Mouse (Mus musculus): ENCODE measurements around the gene Baat.

Gene Baat

GRCm38 (mm10) chr4:49506386-49506785, at the start of gene Baat:
Baat (minus strand) TSS chr4:49506557.
- Histone ChIP-seq H3K9me3 (ENCODE audit: low read length) (no peaks in the 10 kb centered on the region), H3K36me3 (ENCODE audit: insufficient read depth, low read length) (peaks cover 2% of the 10 kb centered on the region), H3K27me3 (ENCODE audit: insufficient read depth, low read length) (no peaks in the 10 kb centered on the region), H3K4me3 (replicated peaks; ENCODE audit: low read length) (no peak within 1 kb of the TSS), H3K4me1 (replicated peaks; ENCODE audit: low read depth, low read length) (no peaks in the 10 kb centered on the region)
- TF ChIP-seq POU5F1 (IDR thresholded peaks at IDR 0.05; ENCODE audit: borderline replicate concordance, low read length) = no peak
- TF ChIP-seq CTCF (conservative IDR thresholded peaks at IDR 0.05; ENCODE audit: low read length) = no peak
- no peak for TF ChIP-seq NANOG (IDR thresholded peaks at IDR 0.05; ENCODE audit: borderline replicate concordance, low read length)

DNA sequence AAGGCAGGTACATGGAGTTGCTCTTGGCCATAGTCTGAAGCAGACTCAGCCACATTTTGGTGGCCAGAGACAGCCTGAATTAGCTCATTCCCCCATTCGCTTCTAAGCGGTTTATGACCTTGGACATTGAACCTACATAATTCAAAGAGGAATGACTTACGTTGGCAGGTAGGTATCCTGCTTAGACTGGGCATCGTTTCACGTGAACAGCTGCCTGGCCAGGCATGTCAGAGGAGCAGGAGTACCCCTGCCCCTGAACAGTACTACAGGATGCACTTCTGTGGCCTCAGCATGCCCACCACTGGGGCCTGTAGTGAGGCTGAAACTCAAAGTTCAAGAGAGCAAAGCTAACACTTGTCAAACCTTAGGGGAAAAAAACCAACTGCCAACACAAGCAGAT, 47.0 kb upstream of the Baat start:
- no peaks in the 10 kb centered on the region for H3K9me3 ChIP-seq (ENCODE audit: low read length)

DNA sequence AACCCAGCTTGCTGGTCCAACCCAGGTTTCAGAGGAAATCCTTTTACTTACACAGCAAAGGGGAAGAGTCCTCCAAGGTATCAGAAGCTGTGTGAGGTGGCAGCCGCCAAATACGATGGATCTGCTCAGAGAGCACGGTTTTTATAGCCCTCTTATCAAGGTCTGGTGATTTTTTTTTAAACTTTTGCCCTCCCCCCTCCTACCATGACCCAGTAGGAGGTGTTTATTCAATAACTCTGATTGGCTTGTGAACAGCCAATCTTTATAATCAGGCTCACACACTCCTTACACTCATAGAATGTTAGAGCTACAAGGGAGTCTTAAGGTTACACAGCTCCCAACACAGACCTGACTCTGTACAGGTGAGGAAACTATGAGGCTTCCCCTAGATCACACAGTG, 43.0 kb upstream of the Baat start, which contains the start of gene Aldob:
TSS of gene Aldob (minus strand) at position 164 of the 400 bp plus-strand sequence.
- Histone ChIP-seq H3K4me1 (replicated peaks; ENCODE audit: low read depth, low read length) (no peaks in the 10 kb centered on the region), H3K4me3 (replicated peaks; ENCODE audit: low read length) (no peak within 1 kb of the TSS), H3K9me3 (ENCODE audit: low read length) (no peaks in the 10 kb centered on the region), H3K36me3 (ENCODE audit: insufficient read depth, low read length) (no peaks in the 10 kb centered on the region), H3K27me3 (ENCODE audit: insufficient read depth, low read length) (no peaks in the 10 kb centered on the region)
- TF ChIP-seq POU5F1 (IDR thresholded peaks at IDR 0.05; ENCODE audit: borderline replicate concordance, low read length) (no peak), NANOG (IDR thresholded peaks at IDR 0.05; ENCODE audit: borderline replicate concordance, low read length) (no peak), CTCF (conservative IDR thresholded peaks at IDR 0.05; ENCODE audit: low read length) (no peak)

More for the DNA sequence above, 47.0 kb upstream of the Baat start:
- H3K4me1 ChIP-seq (replicated peaks; ENCODE audit: low read depth, low read length) = no peaks in the 10 kb centered on the region
- TF ChIP-seq NANOG (IDR thresholded peaks at IDR 0.05; ENCODE audit: borderline replicate concordance, low read length) (no peak), POU5F1 (IDR thresholded peaks at IDR 0.05; ENCODE audit: borderline replicate concordance, low read length) (no peak), CTCF (conservative IDR thresholded peaks at IDR 0.05; ENCODE audit: low read length) (no peak)
- H3K36me3 ChIP-seq (ENCODE audit: insufficient read depth, low read length) = no peaks in the 10 kb centered on the region
- H3K27me3 ChIP-seq (ENCODE audit: insufficient read depth, low read length) = no peaks in the 10 kb centered on the region
- no peak overlapping the region for H3K4me3 ChIP-seq (replicated peaks; ENCODE audit: low read length)

DNA sequence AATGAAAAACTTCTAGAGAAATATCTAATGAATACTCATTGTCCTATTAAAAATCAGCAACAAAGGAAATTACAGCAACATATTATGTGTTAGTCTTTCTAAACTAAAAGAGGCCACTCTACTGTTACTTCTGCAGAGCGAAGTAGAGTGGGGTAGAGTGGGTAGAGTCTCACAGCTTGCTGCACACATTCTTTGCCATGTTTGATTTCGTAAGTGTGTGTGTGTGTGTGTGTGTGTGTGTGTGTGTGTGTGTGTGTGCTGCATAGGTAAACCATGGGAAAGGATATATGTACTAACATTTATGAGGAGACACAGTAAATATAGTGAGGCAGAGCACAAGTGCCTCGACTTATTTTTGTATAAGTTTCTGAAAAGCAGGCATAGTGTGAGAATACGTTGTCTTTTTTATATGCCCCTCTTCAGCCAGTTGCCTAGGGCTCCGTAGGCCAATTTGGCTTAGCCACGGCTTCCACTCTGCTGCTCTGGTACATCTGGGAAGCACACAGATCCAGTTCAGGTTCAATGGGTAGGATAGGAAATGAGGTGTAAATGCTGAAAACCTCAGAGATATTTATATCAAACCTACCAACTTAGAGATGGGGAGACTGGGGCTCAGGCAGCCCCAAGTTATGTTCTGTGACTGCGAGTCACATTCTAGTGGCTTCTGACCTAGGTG, 41.3 kb upstream of the Baat start:
- no peak for TF ChIP-seq NANOG (IDR thresholded peaks at IDR 0.05; ENCODE audit: borderline replicate concordance, low read length)
- TF ChIP-seq CTCF (conservative IDR thresholded peaks at IDR 0.05; ENCODE audit: low read length) = no peak
- no peak for TF ChIP-seq POU5F1 (IDR thresholded peaks at IDR 0.05; ENCODE audit: borderline replicate concordance, low read length)
- no peaks in the 10 kb centered on the region for H3K4me1 ChIP-seq (replicated peaks; ENCODE audit: low read depth, low read length)
- H3K36me3 ChIP-seq (ENCODE audit: insufficient read depth, low read length) = no peaks in the 10 kb centered on the region
- no peaks in the 10 kb centered on the region for H3K27me3 ChIP-seq (ENCODE audit: insufficient read depth, low read length)
- no peaks in the 10 kb centered on the region for H3K9me3 ChIP-seq (ENCODE audit: low read length)
- no peak overlapping the region for H3K4me3 ChIP-seq (replicated peaks; ENCODE audit: low read length)

- Histone ChIP-seq H3K9me3 (ENCODE audit: low read length) (no peaks in the 10 kb centered on the region), H3K4me3 (replicated peaks; ENCODE audit: low read length) (no peak overlapping the region), H3K36me3 (ENCODE audit: insufficient read depth, low read length) (no peaks in the 10 kb centered on the region), H3K4me1 (replicated peaks; ENCODE audit: low read depth, low read length) (no peaks in the 10 kb centered on the region), H3K27me3 (ENCODE audit: insufficient read depth, low read length) (no peaks in the 10 kb centered on the region)
- TF ChIP-seq POU5F1 (IDR thresholded peaks at IDR 0.05; ENCODE audit: borderline replicate concordance, low read length) (no peak), NANOG (IDR thresholded peaks at IDR 0.05; ENCODE audit: borderline replicate concordance, low read length) (no peak), CTCF (conservative IDR thresholded peaks at IDR 0.05; ENCODE audit: low read length) (no peak)
These were observed 40.7 kb upstream of the Baat start for GRCm38 (mm10) chr4:49546873-49547543.

GRCm38 (mm10) chr4:49546026-49546425, 39.7 kb upstream of the Baat start:
- Histone ChIP-seq H3K4me1 (replicated peaks; ENCODE audit: low read depth, low read length) (no peaks in the 10 kb centered on the region), H3K27me3 (ENCODE audit: insufficient read depth, low read length) (no peaks in the 10 kb centered on the region), H3K36me3 (ENCODE audit: insufficient read depth, low read length) (no peaks in the 10 kb centered on the region), H3K9me3 (ENCODE audit: low read length) (no peaks in the 10 kb centered on the region), H3K4me3 (replicated peaks; ENCODE audit: low read length) (no peak overlapping the region)
- TF ChIP-seq CTCF (conservative IDR thresholded peaks at IDR 0.05; ENCODE audit: low read length) = no peak
- no peak for TF ChIP-seq NANOG (IDR thresholded peaks at IDR 0.05; ENCODE audit: borderline replicate concordance, low read length)
- TF ChIP-seq POU5F1 (IDR thresholded peaks at IDR 0.05; ENCODE audit: borderline replicate concordance, low read length) = no peak

GRCm38 (mm10) chr4:49540966-49541365, 34.6 kb upstream of the Baat start:
- Histone ChIP-seq H3K27me3 (ENCODE audit: insufficient read depth, low read length) (no peaks in the 10 kb centered on the region), H3K4me3 (replicated peaks; ENCODE audit: low read length) (no peak overlapping the region), H3K4me1 (replicated peaks; ENCODE audit: low read depth, low read length) (no peaks in the 10 kb centered on the region), H3K9me3 (ENCODE audit: low read length) (no peaks in the 10 kb centered on the region), H3K36me3 (ENCODE audit: insufficient read depth, low read length) (no peaks in the 10 kb centered on the region)
- TF ChIP-seq CTCF (conservative IDR thresholded peaks at IDR 0.05; ENCODE audit: low read length) (no peak), POU5F1 (IDR thresholded peaks at IDR 0.05; ENCODE audit: borderline replicate concordance, low read length) (no peak), NANOG (IDR thresholded peaks at IDR 0.05; ENCODE audit: borderline replicate concordance, low read length) (no peak)

DNA sequence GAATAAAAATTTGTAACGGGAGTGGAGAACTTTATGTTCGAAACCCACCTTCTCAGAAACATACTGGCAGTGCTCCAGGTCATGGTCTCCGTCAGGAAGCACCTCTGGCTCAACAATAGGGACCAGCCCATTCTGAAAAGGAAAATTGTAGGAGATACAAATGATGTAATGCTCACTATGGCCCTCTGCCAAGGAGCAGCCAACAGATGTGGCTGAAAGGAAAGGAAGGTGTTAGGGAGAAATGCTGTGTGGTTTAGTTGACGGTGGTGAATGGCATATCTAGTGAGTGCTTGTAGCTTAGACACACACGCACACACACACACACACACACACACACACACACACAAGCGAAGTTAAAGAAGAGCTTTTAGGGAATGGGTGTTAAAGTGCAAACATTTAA, 33.3 kb upstream of the Baat start:
- Histone ChIP-seq H3K27me3 (ENCODE audit: insufficient read depth, low read length) (no peaks in the 10 kb centered on the region), H3K36me3 (ENCODE audit: insufficient read depth, low read length) (no peaks in the 10 kb centered on the region), H3K9me3 (ENCODE audit: low read length) (no peaks in the 10 kb centered on the region), H3K4me1 (replicated peaks; ENCODE audit: low read depth, low read length) (no peaks in the 10 kb centered on the region), H3K4me3 (replicated peaks; ENCODE audit: low read length) (no peak overlapping the region)
- TF ChIP-seq CTCF (conservative IDR thresholded peaks at IDR 0.05; ENCODE audit: low read length) (no peak), NANOG (IDR thresholded peaks at IDR 0.05; ENCODE audit: borderline replicate concordance, low read length) (no peak), POU5F1 (IDR thresholded peaks at IDR 0.05; ENCODE audit: borderline replicate concordance, low read length) (no peak)

All from E14TG2a.4 (cell line).